Mouse (Mus musculus): ENCODE results near the gene Cacng4. TPM values are rescaled to one million over a fixed set of nuclear protein-coding genes. Genes with fewer than 3 reads are reported as not detected.

The Cacng4 gene
- polyA plus RNA-seq, 1 experiment from 2014 or later: 7.1 TPM

DNA sequence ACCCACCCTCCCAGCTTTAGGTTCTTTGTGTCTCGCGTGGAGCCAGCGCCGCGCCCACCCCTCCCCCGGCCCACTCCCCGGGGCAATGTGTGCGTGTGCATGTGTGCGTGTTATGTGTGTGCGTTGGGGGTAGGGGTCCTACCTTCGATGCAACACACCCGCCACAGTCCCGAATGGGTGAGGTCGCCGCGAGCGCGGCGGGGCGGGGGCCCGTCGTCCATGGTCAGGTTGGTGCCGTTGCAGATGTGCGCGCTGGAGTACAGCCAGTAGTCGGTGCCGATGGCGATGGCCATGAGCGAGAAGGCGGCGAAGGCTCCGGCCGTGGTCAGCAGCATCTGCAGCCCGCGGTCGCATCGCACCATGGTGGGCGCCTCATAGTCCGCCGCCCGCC is 259 bp downstream of the Cacng4 start:
- peaks cover 29% of the 10 kb centered on the region for H3K4me1 ChIP-seq
- H3K4me2 ChIP-seq (replicated peaks): peak overlapping the region; percentile 95
- ATAC-seq (ENCODE audit: insufficient number of reproducible peaks, insufficient read depth, low FRiP score, low TSS enrichment): peak; percentile 47; the same call in 1 of the 2 replicates
- WGBS: under 1% methylated on average over 35 of the region's 41 CpGs
- H3K27me3 ChIP-seq: peaks cover 61% of the 10 kb centered on the region
- no peaks in the 10 kb centered on the region for H3K9me3 ChIP-seq
- peak overlapping the region; percentile 61 for H3K9ac ChIP-seq
- H3K4me3 ChIP-seq: peak overlapping the region; percentile 65
- peak overlapping the region; percentile 42 for H3K27ac ChIP-seq
- H3K36me3 ChIP-seq: no peaks in the 10 kb centered on the region

DNA sequence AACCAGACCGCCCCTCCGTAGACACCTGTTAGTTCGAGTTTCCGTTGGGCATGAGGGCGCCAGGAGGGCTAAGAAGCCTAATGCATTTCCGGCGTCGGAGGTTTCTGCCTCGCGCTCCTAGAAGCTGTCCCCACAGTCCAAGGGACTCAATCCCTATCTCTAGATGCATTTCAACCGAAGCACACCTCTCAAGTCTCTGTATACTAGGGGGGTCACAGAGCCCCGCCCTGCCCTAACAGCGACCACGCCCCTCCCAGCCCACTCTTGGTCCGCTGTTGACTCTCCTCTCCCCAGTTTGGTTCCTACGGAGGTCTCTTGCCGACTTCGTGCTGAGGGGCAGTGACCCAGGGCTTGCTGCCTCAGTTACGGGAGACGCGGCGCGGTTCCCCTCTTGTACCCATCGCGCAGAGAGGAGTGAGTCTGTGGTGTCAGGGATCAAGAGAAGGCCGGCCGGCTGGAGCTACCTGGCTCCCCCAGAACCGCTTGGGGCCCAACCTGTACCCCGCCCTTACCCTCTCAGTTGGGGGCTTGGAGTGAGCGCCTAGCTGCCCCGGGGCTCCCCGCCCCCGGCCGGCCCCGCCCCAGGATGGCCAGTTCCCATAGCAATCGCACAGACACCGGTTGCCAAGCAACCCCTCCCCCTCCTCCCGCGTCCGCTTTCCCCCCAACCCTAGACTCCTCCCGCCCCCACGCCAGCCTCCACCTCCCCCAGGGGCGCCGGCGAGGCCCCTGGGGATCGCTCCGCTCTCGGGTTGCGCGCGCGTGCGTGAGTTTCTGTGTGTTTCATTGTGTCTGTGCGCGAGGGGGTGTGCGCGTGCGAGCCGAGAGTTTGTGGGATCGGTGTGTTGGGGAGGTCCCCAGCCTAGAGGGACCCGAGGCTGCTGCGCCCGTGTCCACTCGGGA is 906 bp downstream of the Cacng4 start:
- Histone ChIP-seq H3K4me3 (peak overlapping the region; percentile 65), H3K36me3 (no peaks in the 10 kb centered on the region), H3K4me2 (replicated peaks) (peak overlapping the region; percentile 95), H3K27me3 (peaks cover 54% of the 10 kb centered on the region), H3K9me3 (no peaks in the 10 kb centered on the region), H3K4me1 (peaks cover 29% of the 10 kb centered on the region), H3K27ac (peak overlapping the region; percentile 42), H3K9ac (peak overlapping the region; percentile 61)
- under 1% methylated on average over 61 of the region's 64 CpGs for WGBS
- ATAC-seq (ENCODE audit: insufficient number of reproducible peaks, insufficient read depth, low FRiP score, low TSS enrichment): peak; percentile 45; the same call in 1 of the 2 replicates

DNA sequence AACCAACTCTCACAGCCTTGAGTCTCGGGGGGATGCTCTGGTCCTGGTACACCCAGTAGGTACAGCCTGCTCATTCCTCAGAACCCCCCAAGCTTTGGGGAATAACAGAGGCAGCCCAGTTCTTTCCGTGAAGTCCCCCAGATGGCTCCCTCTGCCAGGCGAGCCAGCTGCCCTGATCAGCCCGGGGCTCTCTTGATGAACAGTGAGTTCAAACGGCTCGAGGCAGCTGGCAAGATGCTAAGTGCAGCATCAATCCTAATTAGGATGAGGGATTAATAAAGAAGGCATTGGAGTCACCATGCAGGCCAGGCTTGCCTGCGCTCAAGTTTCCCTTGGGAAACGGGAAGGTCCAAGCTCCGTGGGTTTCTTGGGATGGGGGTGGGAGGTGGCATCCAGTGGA is 2.2 kb downstream of the Cacng4 start:
- H3K4me1 ChIP-seq: peaks cover 29% of the 10 kb centered on the region
- H3K36me3 ChIP-seq: no peaks in the 10 kb centered on the region
- peak overlapping the region; percentile 65; the same call in 1 of the 2 replicates for H3K4me3 ChIP-seq
- H3K9ac ChIP-seq: no peak overlapping the region
- peaks cover 45% of the 10 kb centered on the region for H3K27me3 ChIP-seq
- H3K9me3 ChIP-seq: no peaks in the 10 kb centered on the region
- no peak for ATAC-seq (ENCODE audit: insufficient number of reproducible peaks, insufficient read depth, low FRiP score, low TSS enrichment)
- H3K4me2 ChIP-seq (replicated peaks): no peak overlapping the region
- H3K27ac ChIP-seq: no peak overlapping the region
- WGBS: 25% methylated on average over 9 of the region's 9 CpGs

DNA sequence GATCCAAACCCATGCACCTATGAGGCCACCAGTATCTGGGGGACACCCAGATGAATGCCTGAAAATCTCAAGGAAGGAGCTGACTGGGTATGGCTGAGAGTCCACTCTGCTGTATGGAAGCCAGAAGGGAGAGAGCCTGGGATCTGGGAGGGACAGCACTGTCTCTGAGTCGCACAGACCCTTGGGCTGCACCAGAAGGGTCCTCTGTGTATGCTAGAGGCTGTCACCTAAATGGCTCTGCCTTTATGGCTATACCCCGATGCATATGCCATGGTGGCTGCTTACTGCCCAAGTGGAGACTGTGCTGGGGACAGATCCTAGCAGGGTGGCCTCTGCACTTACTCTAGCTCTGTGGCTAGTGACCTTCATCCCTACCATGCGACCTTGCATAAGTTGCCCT is 8.6 kb downstream of the Cacng4 start:
- WGBS: 82% methylated on average over 3 of the region's 3 CpGs
- no peak overlapping the region for H3K4me2 ChIP-seq (replicated peaks)
- no peak overlapping the region for H3K27ac ChIP-seq
- H3K27me3 ChIP-seq: 0 out of 2 replicates have a peak, but pooled peaks cover 4% of the 10 kb centered on the region
- no peaks in the 10 kb centered on the region for H3K4me1 ChIP-seq
- no peak overlapping the region for H3K9ac ChIP-seq
- no peak overlapping the region for H3K4me3 ChIP-seq
- no peak for ATAC-seq (ENCODE audit: insufficient number of reproducible peaks, insufficient read depth, low FRiP score, low TSS enrichment)
- 0 out of 2 replicates have a peak, but pooled peaks cover 3% of the 10 kb centered on the region for H3K9me3 ChIP-seq
- H3K36me3 ChIP-seq: no peaks in the 10 kb centered on the region

DNA sequence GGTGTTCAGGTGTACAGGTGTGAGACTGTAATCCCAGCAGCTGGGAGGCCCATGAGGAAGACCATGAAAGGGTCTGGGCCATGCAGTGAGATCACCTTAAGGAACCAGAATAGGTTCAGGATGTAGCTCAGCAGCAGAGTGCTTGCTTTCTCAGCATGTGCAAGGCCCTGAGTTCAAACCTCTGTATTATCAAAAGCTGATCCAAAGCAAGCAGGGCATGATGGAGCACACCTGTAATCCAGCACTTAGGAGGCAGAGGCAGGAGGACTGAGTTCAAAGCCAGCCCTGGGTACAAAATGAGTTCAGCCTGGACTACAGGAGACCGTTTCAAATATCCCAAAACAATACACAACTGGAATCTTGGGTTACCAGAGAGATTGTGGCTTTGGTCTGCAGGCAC is 9.1 kb downstream of the Cacng4 start:
- WGBS: 78% methylated on average over 1 of the region's 1 CpGs
- 0 out of 2 replicates have a peak, but pooled peaks cover 3% of the 10 kb centered on the region for H3K9me3 ChIP-seq
- H3K4me1 ChIP-seq: no peaks in the 10 kb centered on the region
- 0 out of 2 replicates have a peak, but pooled peaks cover 4% of the 10 kb centered on the region for H3K27me3 ChIP-seq
- no peak overlapping the region for H3K9ac ChIP-seq
- no peaks in the 10 kb centered on the region for H3K36me3 ChIP-seq
- no peak overlapping the region for H3K4me2 ChIP-seq (replicated peaks)
- ATAC-seq (ENCODE audit: insufficient number of reproducible peaks, insufficient read depth, low FRiP score, low TSS enrichment): no peak
- H3K4me3 ChIP-seq: no peak overlapping the region
- H3K27ac ChIP-seq: no peak overlapping the region

DNA sequence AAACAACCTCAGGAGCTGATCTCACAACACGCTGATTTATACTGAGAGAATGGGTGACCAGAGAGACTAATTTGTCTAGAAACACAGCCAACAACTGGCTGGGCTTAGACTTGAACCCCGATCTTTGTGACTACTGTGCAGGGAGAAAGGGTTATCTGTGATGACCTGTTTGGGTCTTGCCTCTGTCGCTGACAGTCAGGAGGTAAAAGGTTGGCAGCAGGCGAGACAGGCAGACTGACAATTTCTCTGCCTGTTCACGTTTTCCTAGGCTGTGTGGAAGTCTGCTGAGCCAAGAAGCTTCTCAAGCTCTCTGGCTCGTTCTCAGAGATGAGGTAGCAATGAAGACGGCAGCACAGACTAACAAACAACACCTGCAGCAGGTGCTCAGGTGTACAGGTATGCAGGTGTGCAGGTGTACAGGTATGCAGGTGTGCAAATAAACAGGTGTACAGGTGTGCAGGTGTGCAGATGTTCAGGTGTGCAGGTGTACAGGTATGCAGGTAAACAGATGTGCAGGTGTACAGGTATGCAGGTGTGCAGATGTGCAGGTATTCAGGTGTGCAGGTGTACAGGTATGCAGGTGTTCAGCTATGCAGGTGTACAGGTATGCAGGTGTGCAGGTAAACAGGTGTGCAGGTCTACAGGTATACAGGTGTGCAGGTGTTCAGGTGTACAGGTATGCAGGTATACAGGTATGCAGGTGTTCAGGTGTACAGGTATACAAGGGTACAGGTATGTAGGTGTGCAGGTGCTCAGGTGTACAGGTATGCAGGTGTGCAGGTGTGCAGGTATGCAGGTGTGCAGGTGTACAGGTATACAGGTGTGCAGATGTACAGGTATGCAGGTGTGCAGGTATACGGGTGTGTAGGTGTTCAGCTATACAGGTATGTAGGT is 10.2 kb downstream of the Cacng4 start:
- ATAC-seq (ENCODE audit: insufficient number of reproducible peaks, insufficient read depth, low FRiP score, low TSS enrichment): no peak
- Histone ChIP-seq H3K9ac (no peak overlapping the region), H3K4me3 (no peak overlapping the region), H3K36me3 (no peaks in the 10 kb centered on the region), H3K27me3 (0 out of 2 replicates have a peak, but pooled peaks cover 4% of the 10 kb centered on the region), H3K4me2 (replicated peaks) (no peak overlapping the region), H3K9me3 (0 out of 2 replicates have a peak, but pooled peaks cover 3% of the 10 kb centered on the region), H3K4me1 (no peaks in the 10 kb centered on the region), H3K27ac (no peak overlapping the region)
- WGBS: 89% methylated on average over 8 of the region's 8 CpGs

DNA sequence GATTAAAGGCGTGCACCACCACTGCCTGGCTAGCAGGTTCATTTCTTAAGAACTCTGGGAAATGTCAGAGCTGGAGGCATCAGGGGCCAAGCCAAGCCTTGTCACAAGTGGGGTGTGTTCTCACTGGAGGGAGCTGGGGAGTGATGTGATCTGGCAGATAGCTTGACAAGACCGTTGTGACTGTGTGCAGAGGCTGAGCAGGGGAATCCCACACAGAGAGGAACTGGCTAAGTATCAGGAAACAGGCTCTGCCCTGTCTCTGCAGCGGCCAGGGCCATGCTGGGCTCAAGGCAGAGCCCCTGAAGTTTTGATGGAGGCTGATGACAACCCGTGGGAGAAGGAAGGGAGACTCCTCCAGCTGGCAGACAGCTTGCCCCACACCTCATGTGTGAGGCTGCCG is 11.8 kb downstream of the Cacng4 start:
- Histone ChIP-seq H3K4me2 (replicated peaks) (no peak overlapping the region), H3K9me3 (0 out of 2 replicates have a peak, but pooled peaks cover 3% of the 10 kb centered on the region), H3K9ac (no peak overlapping the region), H3K4me3 (no peak overlapping the region), H3K36me3 (no peaks in the 10 kb centered on the region), H3K4me1 (0 out of 2 replicates have a peak, but pooled peaks cover under 1% of the 10 kb centered on the region), H3K27ac (no peak overlapping the region), H3K27me3 (0 out of 2 replicates have a peak, but pooled peaks cover 4% of the 10 kb centered on the region)
- WGBS: 69% methylated on average over 5 of the region's 5 CpGs
- no peak for ATAC-seq (ENCODE audit: insufficient number of reproducible peaks, insufficient read depth, low FRiP score, low TSS enrichment)

DNA sequence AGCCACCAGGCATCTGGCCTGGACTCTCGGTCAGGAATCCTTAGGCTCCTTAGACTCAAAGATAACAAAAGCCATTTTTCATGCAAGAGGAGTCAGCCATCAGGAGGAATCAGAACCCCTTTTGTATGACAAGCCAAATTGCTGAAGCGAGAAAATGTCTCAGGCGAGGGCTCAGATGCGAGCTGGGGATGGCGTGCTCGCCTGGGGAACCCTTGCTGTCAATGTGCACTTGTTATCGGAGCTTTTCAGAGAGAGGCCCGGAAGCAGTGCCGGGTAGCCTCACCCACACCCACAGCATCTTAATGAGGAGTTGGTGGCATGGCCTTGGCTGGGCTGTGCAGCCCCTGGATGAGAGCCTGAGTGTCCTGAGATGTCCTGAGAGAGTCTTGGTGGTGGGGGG is 15.5 kb downstream of the Cacng4 start:
- Histone ChIP-seq H3K27me3 (0 out of 2 replicates have a peak, but pooled peaks cover 4% of the 10 kb centered on the region), H3K9ac (no peak overlapping the region), H3K4me1 (peaks cover 8% of the 10 kb centered on the region; the same call in 1 of the 2 replicates), H3K4me2 (replicated peaks) (no peak overlapping the region), H3K36me3 (no peaks in the 10 kb centered on the region), H3K27ac (no peak overlapping the region), H3K4me3 (no peak overlapping the region), H3K9me3 (no peaks in the 10 kb centered on the region)
- ATAC-seq (ENCODE audit: insufficient number of reproducible peaks, insufficient read depth, low FRiP score, low TSS enrichment): no peak
- 68% methylated on average over 9 of the region's 9 CpGs for WGBS

DNA sequence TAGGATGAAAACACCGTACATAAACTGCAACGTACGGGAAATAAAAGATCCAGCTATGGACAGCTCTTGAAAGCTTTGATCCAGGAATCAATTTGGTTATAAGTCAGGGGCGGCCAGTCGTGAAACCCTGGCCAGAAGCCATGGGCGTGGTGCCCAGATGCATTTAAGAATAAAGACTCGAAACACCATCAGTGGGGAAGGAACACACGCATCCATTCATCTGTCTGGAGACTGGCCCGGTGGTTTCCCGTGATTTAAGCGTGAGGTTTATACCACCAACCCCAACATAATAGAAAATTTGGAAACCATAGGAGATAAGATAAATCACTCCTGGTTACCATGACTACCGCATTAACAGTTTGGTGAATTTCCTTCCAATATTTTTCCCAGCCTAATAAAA is 16.9 kb downstream of the Cacng4 start:
- H3K27me3 ChIP-seq: no peaks in the 10 kb centered on the region
- H3K9ac ChIP-seq: no peak overlapping the region
- H3K4me2 ChIP-seq (replicated peaks): no peak overlapping the region
- H3K36me3 ChIP-seq: no peaks in the 10 kb centered on the region
- peaks cover 17% of the 10 kb centered on the region for H3K4me1 ChIP-seq
- no peak overlapping the region for H3K27ac ChIP-seq
- ATAC-seq (ENCODE audit: insufficient number of reproducible peaks, insufficient read depth, low FRiP score, low TSS enrichment): no peak
- no peaks in the 10 kb centered on the region for H3K9me3 ChIP-seq
- no peak overlapping the region for H3K4me3 ChIP-seq
- WGBS: 66% methylated on average over 12 of the region's 12 CpGs

DNA sequence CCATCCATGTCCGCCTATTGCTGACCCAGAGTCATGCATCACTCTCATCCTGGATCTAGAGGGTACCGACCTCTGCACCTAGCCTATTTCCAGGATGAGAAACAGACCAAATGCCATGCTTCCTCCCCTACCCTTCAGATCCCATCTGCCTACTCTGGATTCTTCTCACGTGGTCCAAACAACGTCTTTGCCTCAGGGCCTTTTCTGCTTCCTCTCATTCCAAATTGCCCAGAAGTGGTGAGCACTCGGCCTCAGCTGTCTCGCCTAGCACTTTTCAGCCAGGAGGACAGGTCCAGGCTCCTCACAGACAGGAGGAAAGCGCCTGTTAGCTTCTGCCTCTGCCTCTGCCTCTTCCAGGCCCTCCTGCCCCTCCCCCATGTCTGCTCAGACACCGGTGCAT is 21.0 kb downstream of the Cacng4 start:
- H3K9ac ChIP-seq: no peak overlapping the region

DNA sequence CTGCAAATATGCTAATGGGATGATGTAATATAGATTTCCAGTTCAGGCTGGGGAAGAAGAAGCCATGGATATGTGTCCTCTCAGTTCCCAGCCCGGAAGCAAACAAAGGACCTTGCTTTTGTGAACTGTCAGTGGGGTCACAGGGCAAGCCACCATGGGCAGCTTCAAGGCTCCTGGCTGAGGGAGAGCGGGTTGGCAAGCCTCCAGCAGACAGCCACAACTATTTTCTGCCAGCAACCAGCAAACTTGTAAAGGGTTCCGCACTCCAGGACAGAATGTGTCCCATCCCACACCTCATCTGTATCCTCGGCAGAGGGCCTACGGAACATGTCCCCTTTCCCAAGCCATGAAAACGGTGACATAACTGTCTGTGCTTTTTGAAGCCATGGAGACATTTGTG is 22.4 kb downstream of the Cacng4 start:
- no peaks in the 10 kb centered on the region for H3K36me3 ChIP-seq
- 79% methylated on average over 6 of the region's 6 CpGs for WGBS
- H3K9ac ChIP-seq: no peak overlapping the region
- H3K4me3 ChIP-seq: no peak overlapping the region
- no peak for ATAC-seq (ENCODE audit: insufficient number of reproducible peaks, insufficient read depth, low FRiP score, low TSS enrichment)
- no peaks in the 10 kb centered on the region for H3K27me3 ChIP-seq
- peaks cover 13% of the 10 kb centered on the region for H3K4me1 ChIP-seq
- no peak overlapping the region for H3K4me2 ChIP-seq (replicated peaks)
- H3K9me3 ChIP-seq: no peaks in the 10 kb centered on the region
- no peak overlapping the region for H3K27ac ChIP-seq

More for the DNA sequence above, 21.0 kb downstream of the Cacng4 start:
- WGBS: 36% methylated on average over 8 of the region's 8 CpGs
- peaks cover 20% of the 10 kb centered on the region for H3K4me1 ChIP-seq
- H3K4me2 ChIP-seq (replicated peaks): no peak overlapping the region
- no peak overlapping the region for H3K27ac ChIP-seq
- no peaks in the 10 kb centered on the region for H3K27me3 ChIP-seq
- no peak overlapping the region for H3K4me3 ChIP-seq
- H3K36me3 ChIP-seq: no peaks in the 10 kb centered on the region
- no peak for ATAC-seq (ENCODE audit: insufficient number of reproducible peaks, insufficient read depth, low FRiP score, low TSS enrichment)
- H3K9me3 ChIP-seq: no peaks in the 10 kb centered on the region
